Mouse (Mus musculus): ENCODE results near the gene Draxin. TPM values are rescaled to one million over a fixed set of nuclear protein-coding genes. Genes with fewer than 3 reads are reported as not detected.

Draxin gene
- polyA plus RNA-seq, 1 experiment from 2014 or later: 0.05 TPM

- H3K27ac ChIP-seq (ENCODE audit: poor library complexity, severe bottlenecking): no peak overlapping the region
- H3K36me3 ChIP-seq: no peaks in the 10 kb centered on the region
- H3K4me2 ChIP-seq: no peak overlapping the region
- H3K4me3 ChIP-seq: no peak overlapping the region
- H3K9ac ChIP-seq: no peak overlapping the region
- H3K4me1 ChIP-seq (replicated peaks): peaks cover 17% of the 10 kb centered on the region
- H3K27me3 ChIP-seq (replicated peaks): 0 out of 2 replicates have a peak, but pooled peaks cover 4% of the 10 kb centered on the region
- H3K9me3 ChIP-seq (replicated peaks): no peaks in the 10 kb centered on the region
- no peak for ATAC-seq (ENCODE audit: insufficient number of reproducible peaks, low FRiP score)
- 78% methylated on average over 9 of the region's 9 CpGs for WGBS
Measured at GRCm38 (mm10) chr4:148069602-148070218, 60.8 kb downstream of the Draxin start.

- no peak overlapping the region for H3K9ac ChIP-seq
- no peak overlapping the region for H3K27ac ChIP-seq (ENCODE audit: poor library complexity, severe bottlenecking)
- ATAC-seq (ENCODE audit: insufficient number of reproducible peaks, low FRiP score): no peak
- peaks cover 17% of the 10 kb centered on the region for H3K4me1 ChIP-seq (replicated peaks)
- no peak overlapping the region for H3K4me3 ChIP-seq
- WGBS: 83% methylated on average over 8 of the region's 8 CpGs
- 0 out of 2 replicates have a peak, but pooled peaks cover 4% of the 10 kb centered on the region for H3K27me3 ChIP-seq (replicated peaks)
- H3K9me3 ChIP-seq (replicated peaks): no peaks in the 10 kb centered on the region
- H3K4me2 ChIP-seq: no peak overlapping the region
- H3K36me3 ChIP-seq: no peaks in the 10 kb centered on the region
Measured at GRCm38 (mm10) chr4:148067346-148067745, 63.2 kb downstream of the Draxin start.

GRCm38 (mm10) chr4:148066401-148066744, 64.1 kb downstream of the Draxin start:
- 55% methylated on average over 9 of the region's 9 CpGs for WGBS
- Histone ChIP-seq H3K27me3 (replicated peaks) (0 out of 2 replicates have a peak, but pooled peaks cover 4% of the 10 kb centered on the region), H3K9ac (no peak overlapping the region), H3K36me3 (no peaks in the 10 kb centered on the region), H3K27ac (ENCODE audit: poor library complexity, severe bottlenecking) (no peak overlapping the region), H3K4me2 (no peak overlapping the region), H3K9me3 (replicated peaks) (no peaks in the 10 kb centered on the region), H3K4me3 (no peak overlapping the region), H3K4me1 (replicated peaks) (peaks cover 17% of the 10 kb centered on the region)
- ATAC-seq (ENCODE audit: insufficient number of reproducible peaks, low FRiP score): no peak; the same call in 1 of the 2 replicates

GRCm38 (mm10) chr4:148065702-148066400, 64.6 kb downstream of the Draxin start:
- ATAC-seq (ENCODE audit: insufficient number of reproducible peaks, low FRiP score): no peak
- Histone ChIP-seq H3K27me3 (replicated peaks) (0 out of 2 replicates have a peak, but pooled peaks cover 4% of the 10 kb centered on the region), H3K27ac (ENCODE audit: poor library complexity, severe bottlenecking) (no peak overlapping the region), H3K9ac (no peak overlapping the region), H3K4me3 (no peak overlapping the region), H3K36me3 (no peaks in the 10 kb centered on the region), H3K4me1 (replicated peaks) (peaks cover 18% of the 10 kb centered on the region), H3K4me2 (no peak overlapping the region), H3K9me3 (replicated peaks) (no peaks in the 10 kb centered on the region)
- 46% methylated on average over 6 of the region's 6 CpGs for WGBS

- Histone ChIP-seq H3K36me3 (peaks cover 30% of the 10 kb centered on the region), H3K27me3 (replicated peaks) (no peaks in the 10 kb centered on the region), H3K4me3 (no peak overlapping the region), H3K9ac (no peak overlapping the region), H3K9me3 (replicated peaks) (no peaks in the 10 kb centered on the region), H3K4me1 (replicated peaks) (peaks cover 11% of the 10 kb centered on the region), H3K27ac (ENCODE audit: poor library complexity, severe bottlenecking) (no peak overlapping the region), H3K4me2 (no peak overlapping the region)
- WGBS: 85% methylated on average over 9 of the region's 9 CpGs
- no peak for ATAC-seq (ENCODE audit: insufficient number of reproducible peaks, low FRiP score)
Measured at GRCm38 (mm10) chr4:148061086-148061480, 69.4 kb downstream of the Draxin start.

GRCm38 (mm10) chr4:148060120-148061085, 70.1 kb downstream of the Draxin start:
- Histone ChIP-seq H3K4me3 (no peak overlapping the region), H3K9ac (no peak overlapping the region), H3K27ac (ENCODE audit: poor library complexity, severe bottlenecking) (no peak overlapping the region), H3K4me1 (replicated peaks) (peaks cover 8% of the 10 kb centered on the region), H3K9me3 (replicated peaks) (no peaks in the 10 kb centered on the region), H3K27me3 (replicated peaks) (no peaks in the 10 kb centered on the region), H3K4me2 (no peak overlapping the region), H3K36me3 (peaks cover 36% of the 10 kb centered on the region)
- ATAC-seq (ENCODE audit: insufficient number of reproducible peaks, low FRiP score): peak; percentile 64
- 49% methylated on average over 13 of the region's 13 CpGs for WGBS

GRCm38 (mm10) chr4:148058993-148059392, 71.5 kb downstream of the Draxin start:
- 88% methylated on average over 6 of the region's 6 CpGs for WGBS
- H3K4me3 ChIP-seq: no peak overlapping the region

GRCm38 (mm10) chr4:148058218-148058819, 72.2 kb downstream of the Draxin start:
- H3K27me3 ChIP-seq (replicated peaks): no peaks in the 10 kb centered on the region
- H3K27ac ChIP-seq (ENCODE audit: poor library complexity, severe bottlenecking): no peak overlapping the region
- 87% methylated on average over 9 of the region's 9 CpGs for WGBS
- H3K36me3 ChIP-seq: peaks cover 56% of the 10 kb centered on the region
- no peak overlapping the region for H3K9ac ChIP-seq
- no peak overlapping the region for H3K4me2 ChIP-seq
- no peak for ATAC-seq (ENCODE audit: insufficient number of reproducible peaks, low FRiP score)
- H3K4me3 ChIP-seq: no peak overlapping the region
- H3K4me1 ChIP-seq (replicated peaks): peaks cover 8% of the 10 kb centered on the region
- no peaks in the 10 kb centered on the region for H3K9me3 ChIP-seq (replicated peaks)

More at GRCm38 (mm10) chr4:148058993-148059392, 71.5 kb downstream of the Draxin start:
- H3K9me3 ChIP-seq (replicated peaks): no peaks in the 10 kb centered on the region
- H3K36me3 ChIP-seq: peaks cover 49% of the 10 kb centered on the region
- no peak overlapping the region for H3K4me2 ChIP-seq
- H3K27me3 ChIP-seq (replicated peaks): no peaks in the 10 kb centered on the region
- H3K27ac ChIP-seq (ENCODE audit: poor library complexity, severe bottlenecking): no peak overlapping the region
- H3K9ac ChIP-seq: no peak overlapping the region
- no peak for ATAC-seq (ENCODE audit: insufficient number of reproducible peaks, low FRiP score)
- peaks cover 8% of the 10 kb centered on the region for H3K4me1 ChIP-seq (replicated peaks)

- H3K4me1 ChIP-seq (replicated peaks): peaks cover 8% of the 10 kb centered on the region
- no peaks in the 10 kb centered on the region for H3K27me3 ChIP-seq (replicated peaks)
- ATAC-seq (ENCODE audit: insufficient number of reproducible peaks, low FRiP score): no peak
- H3K27ac ChIP-seq (ENCODE audit: poor library complexity, severe bottlenecking): no peak overlapping the region
- WGBS: 67% methylated on average over 5 of the region's 5 CpGs
- no peaks in the 10 kb centered on the region for H3K9me3 ChIP-seq (replicated peaks)
- H3K36me3 ChIP-seq: peaks cover 62% of the 10 kb centered on the region
- no peak overlapping the region for H3K4me2 ChIP-seq
- no peak overlapping the region for H3K4me3 ChIP-seq
- no peak overlapping the region for H3K9ac ChIP-seq
Measured at GRCm38 (mm10) chr4:148057661-148058209, 72.8 kb downstream of the Draxin start.

GRCm38 (mm10) chr4:148056801-148057200, 73.7 kb downstream of the Draxin start:
- WGBS: 73% methylated on average over 4 of the region's 4 CpGs

More at GRCm38 (mm10) chr4:148056801-148057200, 73.7 kb downstream of the Draxin start:
- H3K27ac ChIP-seq (ENCODE audit: poor library complexity, severe bottlenecking): no peak overlapping the region
- no peak for ATAC-seq (ENCODE audit: insufficient number of reproducible peaks, low FRiP score)
- no peaks in the 10 kb centered on the region for H3K27me3 ChIP-seq (replicated peaks)
- no peak overlapping the region for H3K4me3 ChIP-seq
- no peaks in the 10 kb centered on the region for H3K9me3 ChIP-seq (replicated peaks)
- peaks cover 8% of the 10 kb centered on the region for H3K4me1 ChIP-seq (replicated peaks)
- no peak overlapping the region for H3K9ac ChIP-seq
- peaks cover 71% of the 10 kb centered on the region for H3K36me3 ChIP-seq
- H3K4me2 ChIP-seq: no peak overlapping the region
